Mouse (Mus musculus) Patski (cell line): Measurements from ENCODE around the gene Hnrnpf. TPM values are rescaled to one million over a fixed set of nuclear protein-coding genes. Genes with fewer than 3 reads are reported as not detected.

Experiments
- ATAC-seq: fragments of 100-300 bp; one replicate; pipeline ENCODE4 v1.8.0; 2021
- CTCF ChIA-PET: fragments of 350-600 bp; sonication (Branson Sonifier 250); formaldehyde crosslinking; loops from one replicate; lab custom pipeline; 2022; ENCODE audit warnings: inconsistent platforms; lab: Charles Lee
- POLR2A ChIA-PET: fragments of 350-600 bp; sonication (Branson Sonifier 250); formaldehyde crosslinking; loops from one replicate; lab custom pipeline; 2022; ENCODE audit warnings: antibody characterized with exemption, inconsistent platforms; lab: Charles Lee
- DNase-seq: peaks from one replicate; pipeline ENCODE4 v3.0.0-alpha.2; 2011; ENCODE audit warnings: low read depth, low spot score
- H3K27me3 ChIP-seq: fragments of 371-371 bp; one replicate; pipeline ENCODE4 v1.5.1; 2021
- CTCF ChIP-seq: fragments of 100-300 bp; IDR thresholded peaks from one replicate; pipeline ENCODE4 v1.5.1; 2021
- in situ Hi-C: fragments of 300-500 bp; cut with MboI; formaldehyde crosslinking; loops from 3 replicates; pipeline ENCODE4 v1.11.1; 2018; ENCODE audit warnings: low pct_unique_long_range_greater_than_20kb, mixed read lengths
- polyA plus RNA-seq: library from polyadenylated mRNA; unstranded; gene quantifications from one replicate; pipeline ENCODE4 v1.2.3, GENCODE M21; 2021

The Hnrnpf gene
- polyA plus RNA-seq, 1 experiment from 2014 or later = 521 TPM

DNA sequence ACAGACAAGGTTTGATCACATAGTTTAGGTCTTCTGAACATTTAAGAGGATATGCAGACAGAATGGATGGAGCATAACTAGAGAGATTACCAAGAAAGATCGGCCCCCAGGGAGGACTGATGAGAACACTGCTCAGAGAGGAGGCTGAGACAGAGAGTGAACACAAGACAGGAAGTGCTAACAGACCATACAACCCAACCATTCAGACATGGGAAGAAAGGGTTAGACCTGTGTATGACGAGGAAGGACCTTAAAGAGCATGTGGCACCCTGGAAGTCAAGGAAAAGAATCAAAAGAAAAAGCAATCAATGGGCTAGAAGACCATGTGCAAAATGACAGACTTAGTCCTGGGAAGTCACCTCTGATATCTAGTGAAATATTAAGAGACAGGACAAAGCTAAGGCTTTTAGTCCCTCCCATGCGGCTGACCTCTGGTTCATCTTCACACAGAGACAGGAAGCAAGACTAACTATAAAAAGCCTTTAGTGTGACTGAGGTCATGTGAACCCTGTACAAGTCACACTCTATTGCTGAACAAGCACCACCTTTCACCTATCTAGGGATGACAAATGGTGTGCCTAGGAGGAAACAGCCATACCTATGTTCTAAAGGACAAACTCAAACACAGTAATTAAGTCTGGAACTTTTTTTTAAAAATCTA lies 25.4 kb upstream of the Hnrnpf start:
- no peaks in the 10 kb centered on the region for H3K27me3 ChIP-seq
- ChIA-PET CTCF (no interaction called here), POLR2A (no interaction called here)
- in situ Hi-C loops = loop anchor here (25.0 kb wide), 1 partner anchor 513 kb away; no protein-coding TSS in a partner anchor
- ATAC-seq (no peak), DNase-seq (no peak)
- no peak for TF ChIP-seq CTCF

- ATAC-seq (peak; percentile 70), DNase-seq (peak; percentile 60)
- CTCF ChIA-PET = interaction anchor here (1.0 to 1.5 kb wide), 4 partner anchors 13 to 40 kb away, joined by 3 read pairs; no protein-coding TSS in a partner anchor
- POLR2A ChIA-PET = interaction anchor here (0.7 to 1.6 kb wide), 3 partner anchors 15 to 40 kb away, joined by 4 read pairs; no protein-coding TSS in a partner anchor
- in situ Hi-C loops = no loop called here
- TF ChIP-seq CTCF = no peak
- H3K27me3 ChIP-seq = no peaks in the 10 kb centered on the region
Measured at GRCm38 (mm10) chr6:117878700-117879407, 21.3 kb upstream of the Hnrnpf start.

- in situ Hi-C loops = loop anchor here (5.0 kb wide), 1 partner anchor 38 kb away; no protein-coding TSS in a partner anchor
- DNase-seq = peak; percentile 91
- TF ChIP-seq CTCF = peak; percentile 100
- peak; percentile 85 for ATAC-seq
- CTCF ChIA-PET = interaction anchor here (1.0 to 1.4 kb wide), 3 partner anchors 12 to 32 kb away, joined by 3 read pairs; no protein-coding TSS in a partner anchor
- no peaks in the 10 kb centered on the region for H3K27me3 ChIP-seq
- POLR2A ChIA-PET = interaction anchor here (1.4 to 1.6 kb wide), 2 partner anchors 37 to 39 kb away, joined by 4 read pairs; no protein-coding TSS in a partner anchor
Measured at GRCm38 (mm10) chr6:117879408-117880115, 20.6 kb upstream of the Hnrnpf start.

DNA sequence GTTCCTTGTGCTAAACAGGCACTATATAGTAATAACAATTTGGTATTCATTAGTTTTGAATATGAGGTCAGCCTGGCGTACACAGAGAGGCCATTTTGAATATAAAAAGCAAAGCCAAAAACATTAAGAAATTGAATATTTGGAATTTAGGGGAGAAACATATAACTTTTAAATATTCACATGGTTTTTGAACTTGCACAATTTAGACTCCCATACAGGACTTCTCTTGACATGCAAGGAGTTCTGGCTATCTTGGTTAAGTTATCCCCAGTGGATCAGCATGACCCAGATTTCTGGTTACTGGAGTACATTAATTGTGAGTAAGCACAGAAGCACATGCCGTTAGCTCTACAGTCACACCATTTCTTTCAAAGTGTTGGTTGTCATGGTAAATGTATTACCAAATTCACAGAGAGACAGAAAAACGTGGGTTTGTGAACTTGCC lies 19.7 kb upstream of the Hnrnpf start:
- in situ Hi-C loops = loop anchor here (5.0 kb wide), 1 partner anchor 37 kb away; no protein-coding TSS in a partner anchor
- no peak for DNase-seq
- H3K27me3 ChIP-seq = no peaks in the 10 kb centered on the region
- CTCF ChIA-PET = interaction anchor here (0.6 kb wide), 1 partner anchor 40 kb away, joined by 3 read pairs; no protein-coding TSS in a partner anchor
- no peak for ATAC-seq
- TF ChIP-seq CTCF = no peak
- POLR2A ChIA-PET = interaction anchor here (1.5 kb wide), 1 partner anchor 17 kb away, joined by 4 read pairs; no protein-coding TSS in a partner anchor

- CTCF ChIA-PET = interaction anchor here (1.0 kb wide), 1 partner anchor 41 kb away, joined by 3 read pairs; no protein-coding TSS in a partner anchor
- POLR2A ChIA-PET = interaction anchor here (0.7 to 1.5 kb wide), 4 partner anchors 18 to 40 kb away, joined by 3 to 5 read pairs (median 4); partner anchors contain the start of gene Zfp637
- in situ Hi-C loops = loop anchor here (5.0 kb wide), 1 partner anchor 36 kb away; no protein-coding TSS in a partner anchor
Measured at GRCm38 (mm10) chr6:117881229-117881628, 18.9 kb upstream of the Hnrnpf start.

GRCm38 (mm10) chr6:117881997-117882396 lies 18.1 kb upstream of the Hnrnpf start:
- ATAC-seq (no peak), DNase-seq (no peak)
- no peak for TF ChIP-seq CTCF
- POLR2A ChIA-PET = interaction anchor here (1.1 to 1.5 kb wide), 2 partner anchors 19 to 24 kb away, joined by 3 to 4 read pairs; no protein-coding TSS in a partner anchor
- no peaks in the 10 kb centered on the region for H3K27me3 ChIP-seq
- CTCF ChIA-PET = interaction anchor here (1.0 kb wide), 1 partner anchor 40 kb away, joined by 3 read pairs; no protein-coding TSS in a partner anchor
- in situ Hi-C loops = loop anchor here (5.0 kb wide), 1 partner anchor 35 kb away; no protein-coding TSS in a partner anchor

More at GRCm38 (mm10) chr6:117881229-117881628, 18.9 kb upstream of the Hnrnpf start:
- DNase-seq (no peak), ATAC-seq (no peak)
- no peak for TF ChIP-seq CTCF
- no peaks in the 10 kb centered on the region for H3K27me3 ChIP-seq

DNA sequence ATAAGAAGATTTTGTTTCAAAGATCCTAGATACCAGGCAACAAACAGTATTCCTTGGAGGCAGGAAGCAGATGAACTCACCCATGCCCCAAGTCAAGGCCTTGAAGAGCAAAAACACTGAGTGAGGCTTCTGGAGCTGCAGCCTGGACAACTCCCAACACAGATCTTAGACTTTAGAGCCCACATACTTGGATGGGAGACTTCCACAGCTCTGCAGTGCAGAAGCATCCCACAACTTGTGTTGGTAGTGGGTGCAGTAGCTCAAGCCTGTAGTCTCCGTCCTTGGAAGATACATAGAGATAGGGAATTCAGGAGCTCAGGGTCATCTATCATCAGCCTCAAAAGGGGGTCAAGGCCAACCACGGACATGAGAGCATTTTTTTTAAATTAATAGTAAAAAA lies 14.2 kb upstream of the Hnrnpf start:
- no peaks in the 10 kb centered on the region for H3K27me3 ChIP-seq
- ChIA-PET POLR2A (no interaction called here), CTCF (no interaction called here)
- ATAC-seq = no peak
- DNase-seq = no peak
- no peak for TF ChIP-seq CTCF
- in situ Hi-C loops = no loop called here

DNA sequence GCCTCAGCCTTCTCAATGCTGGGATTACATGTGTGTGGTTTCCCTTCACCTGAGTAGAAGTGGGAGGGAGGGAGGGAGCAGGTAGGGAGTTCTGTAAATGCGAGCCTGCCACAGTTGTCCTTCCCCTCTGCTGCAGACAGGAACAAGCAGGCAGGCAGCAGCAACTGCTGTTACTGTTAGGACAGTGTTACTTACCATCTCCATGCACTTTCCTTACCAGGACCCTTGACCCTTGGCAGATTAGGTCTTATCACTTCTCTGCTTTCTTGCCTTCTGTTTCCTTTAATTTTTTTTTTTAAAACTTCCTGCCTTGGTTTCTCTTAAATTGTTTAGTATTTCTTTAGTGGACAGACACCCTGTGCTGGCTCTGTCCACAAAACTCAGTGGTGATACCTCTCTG lies 12.1 kb upstream of the Hnrnpf start:
- ChIA-PET POLR2A (interaction anchor here (0.6 to 1.4 kb wide), 2 partner anchors 27 to 1590 kb away, joined by 4 read pairs; no protein-coding TSS in a partner anchor), CTCF (interaction anchor here (1.0 kb wide), 1 partner anchor 13 kb away, joined by 3 read pairs; no protein-coding TSS in a partner anchor)
- DNase-seq (no peak), ATAC-seq (no peak)
- in situ Hi-C loops = no loop called here
- TF ChIP-seq CTCF = no peak
- H3K27me3 ChIP-seq = no peaks in the 10 kb centered on the region

DNA sequence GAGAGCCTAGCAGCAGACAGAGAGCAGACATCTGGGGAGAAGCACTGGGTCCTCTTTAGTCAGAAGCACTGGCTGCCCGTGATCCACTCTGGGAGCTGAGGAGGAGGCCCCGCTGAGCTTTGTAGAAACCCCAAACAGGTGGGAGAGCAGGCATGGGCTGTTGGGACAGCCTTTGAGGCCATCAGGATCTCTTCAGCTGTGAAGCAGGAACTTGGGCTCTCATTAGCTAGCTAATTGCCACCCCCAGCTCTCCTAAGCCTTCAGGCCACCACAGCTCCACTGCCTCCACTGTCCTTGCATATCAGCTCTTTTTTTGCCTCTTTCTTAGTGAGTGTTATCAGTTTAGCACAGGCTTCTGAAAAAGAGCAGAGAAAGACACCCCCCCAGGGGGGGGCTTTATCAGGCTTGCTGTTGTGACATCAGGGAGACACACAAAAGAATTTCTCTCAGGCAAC lies 11.5 kb upstream of the Hnrnpf start:
- in situ Hi-C loops = no loop called here
- H3K27me3 ChIP-seq = no peaks in the 10 kb centered on the region
- DNase-seq (no peak), ATAC-seq (no peak)
- ChIA-PET POLR2A (interaction anchor here (0.6 to 1.4 kb wide), 2 partner anchors 27 to 1591 kb away, joined by 4 read pairs; no protein-coding TSS in a partner anchor), CTCF (interaction anchor here (1.0 kb wide), 1 partner anchor 13 kb away, joined by 3 read pairs; no protein-coding TSS in a partner anchor)
- TF ChIP-seq CTCF = no peak
